Mouse (Mus musculus) E14TG2a.4 (cell line): ENCODE measurements at regions not wholly inside any gene's neighbourhood (a gene's known extent, or its start where the extent isn't known, plus 50 kb on each side); places are given as distances from the start of the nearest gene placed in this dataset.

ENCODE experiments used
- H3K27me3 ChIP-seq: 2 replicates; pipeline ENCODE4 v1.6.1; 2014; ENCODE audit warnings: low read length, control low read depth; ENCODE audit not compliant: insufficient read depth
- H3K36me3 ChIP-seq: 2 replicates; pipeline ENCODE4 v1.6.1; 2014; ENCODE audit warnings: low read length, control low read depth; ENCODE audit not compliant: insufficient read depth
- H3K4me1 ChIP-seq: replicated peaks from 2 replicates; pipeline ENCODE4 v1.6.1; 2014; ENCODE audit warnings: low read depth, low read length, control low read depth
- H3K4me3 ChIP-seq: replicated peaks from 2 replicates; pipeline ENCODE4 v1.5.1; 2014; ENCODE audit warnings: mild to moderate bottlenecking, low read length
- H3K9me3 ChIP-seq: 2 replicates; pipeline ENCODE4 v1.6.1; 2014; ENCODE audit warnings: low read length, control low read depth
- CTCF ChIP-seq: conservative IDR thresholded peaks from 2 replicates; pipeline ENCODE4 v1.5.1; 2014; ENCODE audit warnings: low read length
- NANOG ChIP-seq: IDR thresholded peaks from 2 replicates; pipeline ENCODE4 v1.6.1; 2014; ENCODE audit warnings: borderline replicate concordance, low read length, mixed read lengths
- POU5F1 ChIP-seq: IDR thresholded peaks from 2 replicates; pipeline ENCODE4 v1.6.1; 2014; ENCODE audit warnings: low read length, borderline replicate concordance

DNA sequence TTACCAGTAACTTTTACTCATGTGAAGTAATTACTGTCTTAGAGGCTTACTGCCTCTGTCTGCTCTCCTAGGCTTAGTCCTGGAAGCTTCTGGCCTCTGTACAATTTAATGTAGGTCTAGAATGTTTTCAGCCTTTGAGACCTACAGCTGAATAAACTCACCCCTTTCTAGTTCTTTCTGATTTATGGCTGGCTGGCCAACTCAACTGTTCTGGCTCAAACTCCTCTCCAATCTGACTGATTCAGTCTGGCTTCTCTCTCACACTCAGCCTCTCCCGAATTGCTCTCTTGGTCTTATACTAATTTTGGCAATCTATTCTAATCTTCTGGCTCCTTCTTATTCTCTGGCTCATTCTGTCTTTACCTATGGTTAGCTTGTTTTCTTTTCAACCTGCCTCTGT is 87.0 kb upstream of the Dnajc19 start:
- H3K4me1 ChIP-seq: no peaks in the 10 kb centered on the region
- no peaks in the 10 kb centered on the region for H3K36me3 ChIP-seq
- no peaks in the 10 kb centered on the region for H3K27me3 ChIP-seq
- TF ChIP-seq CTCF (no peak), POU5F1 (no peak), NANOG (no peak)
- H3K9me3 ChIP-seq: no peaks in the 10 kb centered on the region
- no peak overlapping the region for H3K4me3 ChIP-seq

DNA sequence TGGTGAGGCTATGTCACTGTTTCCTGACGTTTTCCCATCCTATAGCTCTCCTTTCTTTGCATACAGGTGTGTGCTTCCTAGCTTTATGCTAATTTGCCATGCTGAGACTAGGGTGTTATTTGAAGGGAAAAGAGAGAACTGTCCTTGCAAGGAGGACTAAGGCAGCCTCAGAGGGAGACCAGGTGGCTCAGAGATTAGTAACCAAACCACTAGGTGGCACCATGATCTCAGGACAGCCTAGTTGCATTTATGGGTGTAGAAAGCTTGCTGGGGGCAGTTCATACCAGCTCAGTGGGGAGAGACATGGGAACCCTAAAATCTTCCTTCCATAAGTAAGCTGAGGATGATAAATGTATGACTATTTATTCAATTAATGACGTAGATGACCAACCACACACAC is 68.9 kb upstream of the Dnajc19 start:
- H3K9me3 ChIP-seq: peaks cover 6% of the 10 kb centered on the region; the same call in 1 of the 2 replicates
- H3K4me1 ChIP-seq: 0 out of 2 replicates have a peak, but pooled peaks cover 3% of the 10 kb centered on the region
- H3K4me3 ChIP-seq: no peak overlapping the region
- H3K27me3 ChIP-seq: no peaks in the 10 kb centered on the region
- TF ChIP-seq NANOG (no peak), CTCF (peak; percentile 34), POU5F1 (no peak)
- no peaks in the 10 kb centered on the region for H3K36me3 ChIP-seq

DNA sequence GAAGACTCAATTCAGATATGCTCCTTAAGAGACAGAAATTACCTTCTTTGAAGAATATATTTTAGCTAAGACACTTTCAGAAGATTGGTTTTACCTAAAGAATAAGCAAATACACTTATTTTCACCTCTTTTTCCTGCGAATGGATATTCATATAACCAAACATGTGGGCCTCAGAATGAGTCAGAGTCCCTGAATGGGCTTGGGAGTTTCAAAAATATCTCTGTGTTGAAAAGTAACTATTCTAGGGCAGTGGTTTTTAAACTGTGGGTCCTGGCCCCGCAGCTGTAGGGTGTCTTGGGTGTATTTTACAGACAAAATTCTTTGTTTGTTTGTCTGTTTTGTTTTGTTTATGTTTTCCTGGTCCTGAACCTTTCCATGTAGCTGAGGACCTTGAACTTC is 62.5 kb upstream of the Dnajc19 start:
- Histone ChIP-seq H3K4me3 (no peak overlapping the region), H3K9me3 (peaks cover 9% of the 10 kb centered on the region; the same call in 1 of the 2 replicates), H3K27me3 (no peaks in the 10 kb centered on the region), H3K36me3 (no peaks in the 10 kb centered on the region), H3K4me1 (no peaks in the 10 kb centered on the region)
- no peak for TF ChIP-seq POU5F1
- no peak for TF ChIP-seq NANOG
- no peak for TF ChIP-seq CTCF

DNA sequence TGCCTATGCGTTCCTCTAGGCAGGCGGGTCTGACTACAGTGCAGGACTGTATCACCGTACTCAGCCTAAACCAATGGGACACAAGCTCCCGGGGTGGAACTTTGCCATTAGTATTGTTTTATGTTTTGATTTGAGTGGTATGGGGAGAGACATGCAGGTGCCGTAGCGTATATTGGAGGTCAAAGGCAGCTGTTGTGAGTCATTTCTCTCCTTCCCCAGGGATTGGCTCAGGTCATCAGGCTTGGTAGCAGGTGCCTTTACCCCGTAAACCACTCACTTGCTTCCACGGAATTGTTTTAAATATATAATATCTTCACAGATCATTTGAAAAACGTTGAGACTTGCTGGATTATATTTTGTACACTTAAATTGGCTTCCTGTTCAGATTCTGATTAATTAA is 58.1 kb upstream of the Dnajc19 start:
- Histone ChIP-seq H3K4me1 (no peaks in the 10 kb centered on the region), H3K4me3 (no peak overlapping the region), H3K27me3 (no peaks in the 10 kb centered on the region), H3K36me3 (no peaks in the 10 kb centered on the region), H3K9me3 (peaks cover 6% of the 10 kb centered on the region; the same call in 1 of the 2 replicates)
- no peak for TF ChIP-seq POU5F1
- TF ChIP-seq CTCF: no peak
- TF ChIP-seq NANOG: no peak

DNA sequence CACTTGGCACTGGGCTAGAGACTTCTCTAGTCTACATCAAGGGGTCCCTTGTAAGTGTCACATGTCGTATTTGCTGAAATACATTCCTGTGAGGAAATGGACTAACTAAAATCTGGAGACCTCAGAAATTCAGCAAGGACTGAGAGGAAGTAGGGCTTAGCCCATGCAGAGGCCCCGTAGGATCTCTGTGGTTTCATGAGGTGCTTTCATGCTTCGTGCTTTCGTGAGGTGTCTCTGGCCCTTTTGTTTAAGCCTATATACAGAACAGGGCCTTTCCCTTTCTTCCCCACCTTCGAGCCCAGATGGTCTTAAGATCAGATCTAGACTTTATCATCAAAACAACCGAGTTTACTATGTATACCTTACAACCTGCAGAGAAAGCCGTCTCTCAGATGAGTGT is 56.9 kb upstream of the Dnajc19 start:
- peaks cover 6% of the 10 kb centered on the region; the same call in 1 of the 2 replicates for H3K9me3 ChIP-seq
- H3K27me3 ChIP-seq: no peaks in the 10 kb centered on the region
- H3K36me3 ChIP-seq: no peaks in the 10 kb centered on the region
- no peak overlapping the region for H3K4me3 ChIP-seq
- no peaks in the 10 kb centered on the region for H3K4me1 ChIP-seq
- TF ChIP-seq NANOG (no peak), POU5F1 (no peak), CTCF (no peak)

- Histone ChIP-seq H3K4me1 (no peaks in the 10 kb centered on the region), H3K27me3 (no peaks in the 10 kb centered on the region), H3K36me3 (no peaks in the 10 kb centered on the region), H3K4me3 (no peak overlapping the region), H3K9me3 (no peaks in the 10 kb centered on the region)
- no peak for TF ChIP-seq POU5F1
- no peak for TF ChIP-seq CTCF
- no peak for TF ChIP-seq NANOG
Observed at GRCm38 (mm10) chr3:34136385-34136784, 55.3 kb upstream of the Dnajc19 start.
